Mouse (Mus musculus) CH12.LX (cell line): ENCODE results near the gene Anapc15.

Experiments
- BHLHE40 ChIP-seq: IDR thresholded peaks from 2 replicates; pipeline ENCODE4 v1.6.1; 2011; ENCODE audit warnings: mild to moderate bottlenecking, low read depth, low read length, improper control_type of control experiment
- CTCF ChIP-seq, 2 experiments: IDR thresholded peaks in 1 of 2; conservative IDR thresholded peaks in 1 of 2; 2 replicates each; pipeline ENCODE4 v1.5.1; 2011 to 2012; ENCODE audit warnings: low read depth in 2 of 2, low read length in 2 of 2, improper control_type of control experiment in 1 of 2, inconsistent platforms in 1 of 2, mild to moderate bottlenecking in 1 of 2, moderate library complexity in 1 of 2
- E2F4 ChIP-seq: IDR thresholded peaks from 2 replicates; pipeline ENCODE4 v1.6.1; 2011; ENCODE audit warnings: low read depth, low read length, improper control_type of control experiment; ENCODE audit not compliant: insufficient replicate concordance
- MAFK ChIP-seq: IDR thresholded peaks from 2 replicates; pipeline ENCODE4 v1.6.1; 2011; ENCODE audit warnings: low read length, improper control_type of control experiment; ENCODE audit not compliant: insufficient replicate concordance
- MAX ChIP-seq: IDR thresholded peaks from 2 replicates; pipeline ENCODE4 v1.6.1; 2011; ENCODE audit warnings: low read length, improper control_type of control experiment
- MAZ ChIP-seq: IDR thresholded peaks from 2 replicates; pipeline ENCODE4 v1.6.1; 2012; ENCODE audit warnings: low read depth, mild to moderate bottlenecking, inconsistent platforms, low read length, improper control_type of control experiment, moderate library complexity
- NRF1 ChIP-seq: IDR thresholded peaks from 2 replicates; pipeline ENCODE4 v1.6.1; 2014; ENCODE audit warnings: low read depth, mild to moderate bottlenecking, inconsistent platforms, low read length, improper control_type of control experiment, moderate library complexity
- POLR2A ChIP-seq: IDR thresholded peaks from 2 replicates; pipeline ENCODE4 v1.6.1; 2011; ENCODE audit warnings: low read depth, mild to moderate bottlenecking, improper control_type of control experiment, low read length
- RCOR1 ChIP-seq: conservative IDR thresholded peaks from 2 replicates; pipeline ENCODE4 v1.6.1; 2012; ENCODE audit warnings: low read depth, mild to moderate bottlenecking, inconsistent platforms, low read length, improper control_type of control experiment
- UBTF ChIP-seq: IDR thresholded peaks from 2 replicates; pipeline ENCODE4 v1.6.1; 2012; ENCODE audit warnings: low read depth, mild to moderate bottlenecking, inconsistent platforms, low read length, improper control_type of control experiment, moderate library complexity
- ZNF384 ChIP-seq: IDR thresholded peaks from 2 replicates; pipeline ENCODE4 v1.6.1; 2012; ENCODE audit warnings: low read depth, low read length, improper control_type of control experiment, inconsistent platforms

DNA sequence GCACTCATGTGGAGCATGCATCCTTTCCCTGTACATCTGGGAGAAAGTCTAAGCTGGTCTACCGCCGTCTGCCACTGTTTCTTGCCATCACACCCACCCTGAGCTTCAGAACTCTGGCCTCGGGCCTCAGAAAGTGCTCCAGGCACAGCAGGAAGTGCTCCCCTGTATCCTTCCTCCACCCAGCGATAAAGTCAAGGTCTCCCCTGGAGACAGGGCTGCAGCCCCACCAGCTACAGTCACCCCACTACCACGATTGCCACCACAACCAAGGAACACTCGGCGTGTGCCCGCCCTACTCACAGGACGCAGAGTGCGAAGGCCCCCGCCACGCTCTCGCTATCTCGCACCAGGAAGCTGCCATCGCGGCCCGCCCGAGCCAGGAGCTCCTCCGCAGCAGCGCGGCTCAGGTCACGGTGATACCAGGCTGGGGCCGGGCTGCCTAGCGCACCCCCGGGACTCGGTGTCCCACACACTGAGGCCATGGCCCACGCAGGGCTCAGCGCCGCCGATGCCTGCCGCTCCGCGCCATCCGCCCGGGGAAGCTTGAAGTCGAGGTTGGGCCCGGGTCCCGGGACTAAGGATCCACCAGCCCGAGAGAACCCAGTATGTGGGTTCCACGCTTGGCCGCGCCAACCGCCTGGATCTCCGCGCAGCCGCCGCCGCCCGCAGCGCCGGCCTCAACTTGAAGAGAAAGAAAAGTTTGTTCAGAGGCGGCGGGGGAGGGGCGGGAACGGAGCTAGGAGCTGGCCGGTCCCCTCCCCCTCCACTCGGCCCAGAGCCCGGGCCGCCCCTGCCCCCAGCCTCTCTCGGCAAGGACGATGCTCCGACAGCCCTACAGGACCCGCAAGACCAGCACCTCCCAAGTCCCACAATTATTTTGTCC lies 27.0 kb upstream of the Anapc15 start:
- peak; percentile 30; the same call in 1 of the 2 replicates for TF ChIP-seq MAX
- TF ChIP-seq MAFK: no peak
- peak; percentile 49; the same call in 1 of the 2 replicates for TF ChIP-seq POLR2A
- no peak for TF ChIP-seq CTCF (conservative IDR thresholded peaks at IDR 0.05 in 1 of 2, IDR thresholded peaks at IDR 0.05 in 1 of 2; ENCODE audit: low read depth in 2 of 2, low read length in 2 of 2)
- no peak for TF ChIP-seq MAZ
- TF ChIP-seq E2F4: no peak
- TF ChIP-seq UBTF: peak; percentile 64
- peak; percentile 22; the same call in 1 of the 2 replicates for TF ChIP-seq BHLHE40
- peak; percentile 58; the same call in 1 of the 2 replicates for TF ChIP-seq NRF1
- TF ChIP-seq RCOR1: no peak
- no peak for TF ChIP-seq ZNF384
